Mouse (Mus musculus): ENCODE measurements around the gene Ndufa4l2. TPM values are rescaled to one million over a fixed set of nuclear protein-coding genes. Genes with fewer than 3 reads are reported as not detected.

The Ndufa4l2 gene
- polyA plus RNA-seq, 1 experiment from 2014 or later = 27.1 TPM

- Histone ChIP-seq H3K9me3 (ENCODE audit: control insufficient read depth, low read length) (no peaks in the 10 kb centered on the region), H3K9ac (ENCODE audit: low read depth, low read length) (no peak within 1 kb of the TSS), H3K4me2 (replicated peaks; ENCODE audit: low read depth, low read length) (no peak within 1 kb of the TSS), H3K4me1 (ENCODE audit: control insufficient read depth, insufficient read depth, low read length) (no peaks in the 10 kb centered on the region), H3K4me3 (ENCODE audit: low read length) (no peak within 1 kb of the TSS), H3K27ac (ENCODE audit: low read depth, low read length) (no peak within 1 kb of the TSS), H3K36me3 (ENCODE audit: control insufficient read depth, insufficient read depth, low read length) (peaks cover 36% of the 10 kb centered on the region), H3K27me3 (ENCODE audit: control insufficient read depth, insufficient read depth, low read length) (no peaks in the 10 kb centered on the region)
- 60% methylated on average over 11 of the region's 13 CpGs for WGBS
- ATAC-seq (ENCODE audit: low FRiP score, low TSS enrichment) = 0 out of 2 replicates have a peak, but pooled peaks have one; percentile 36
Observed at GRCm38 (mm10) chr10:127500894-127501893, 13.6 kb upstream of the Ndufa4l2 start, which contains the start of gene Stac3. Gene Stac3 (plus strand): TSS chr10:127501686.

- 2% methylated on average over 15 of the region's 15 CpGs for WGBS
- peaks cover 42% of the 10 kb centered on the region for H3K27me3 ChIP-seq (ENCODE audit: control insufficient read depth, insufficient read depth, low read length)
Observed at GRCm38 (mm10) chr10:127508239-127508638, 6.5 kb upstream of the Ndufa4l2 start.

GRCm38 (mm10) chr10:127509051-127509836 lies 5.5 kb upstream of the Ndufa4l2 start:
- 2% methylated on average over 33 of the region's 35 CpGs for WGBS
- Histone ChIP-seq H3K9ac (ENCODE audit: low read depth, low read length) (no peak overlapping the region), H3K9me3 (ENCODE audit: control insufficient read depth, low read length) (no peaks in the 10 kb centered on the region), H3K4me3 (ENCODE audit: low read length) (peak overlapping the region; percentile 38), H3K4me2 (replicated peaks; ENCODE audit: low read depth, low read length) (peak overlapping the region; percentile 58), H3K27ac (ENCODE audit: low read depth, low read length) (no peak overlapping the region), H3K36me3 (ENCODE audit: control insufficient read depth, insufficient read depth, low read length) (no peaks in the 10 kb centered on the region; the same call in 1 of the 2 replicates), H3K27me3 (ENCODE audit: control insufficient read depth, insufficient read depth, low read length) (peaks cover 52% of the 10 kb centered on the region), H3K4me1 (ENCODE audit: control insufficient read depth, insufficient read depth, low read length) (peaks cover 38% of the 10 kb centered on the region)
- ATAC-seq (ENCODE audit: low FRiP score, low TSS enrichment) = peak; percentile 65

More at GRCm38 (mm10) chr10:127508239-127508638, 6.5 kb upstream of the Ndufa4l2 start:
- H3K4me1 ChIP-seq (ENCODE audit: control insufficient read depth, insufficient read depth, low read length) = peaks cover 30% of the 10 kb centered on the region
- ATAC-seq (ENCODE audit: low FRiP score, low TSS enrichment) = peak; percentile 2; the same call in 1 of the 2 replicates
- H3K27ac ChIP-seq (ENCODE audit: low read depth, low read length) = no peak overlapping the region
- H3K36me3 ChIP-seq (ENCODE audit: control insufficient read depth, insufficient read depth, low read length) = no peaks in the 10 kb centered on the region; the same call in 1 of the 2 replicates
- H3K9me3 ChIP-seq (ENCODE audit: control insufficient read depth, low read length) = no peaks in the 10 kb centered on the region
- no peak overlapping the region for H3K9ac ChIP-seq (ENCODE audit: low read depth, low read length)
- H3K4me3 ChIP-seq (ENCODE audit: low read length) = no peak overlapping the region; the same call in 1 of the 2 replicates
- H3K4me2 ChIP-seq (replicated peaks; ENCODE audit: low read depth, low read length) = peak overlapping the region; percentile 58

GRCm38 (mm10) chr10:127509837-127510701 lies 4.7 kb upstream of the Ndufa4l2 start:
- H3K4me3 ChIP-seq (ENCODE audit: low read length) = peak overlapping the region; percentile 38
- H3K27me3 ChIP-seq (ENCODE audit: control insufficient read depth, insufficient read depth, low read length) = peaks cover 61% of the 10 kb centered on the region
- no peak for ATAC-seq (ENCODE audit: low FRiP score, low TSS enrichment)
- WGBS = 5% methylated on average over 17 of the region's 17 CpGs
- H3K4me1 ChIP-seq (ENCODE audit: control insufficient read depth, insufficient read depth, low read length) = peaks cover 38% of the 10 kb centered on the region
- no peaks in the 10 kb centered on the region for H3K36me3 ChIP-seq (ENCODE audit: control insufficient read depth, insufficient read depth, low read length)
- no peak overlapping the region for H3K27ac ChIP-seq (ENCODE audit: low read depth, low read length)
- peak overlapping the region; percentile 58 for H3K4me2 ChIP-seq (replicated peaks; ENCODE audit: low read depth, low read length)
- H3K9ac ChIP-seq (ENCODE audit: low read depth, low read length) = no peak overlapping the region
- no peaks in the 10 kb centered on the region for H3K9me3 ChIP-seq (ENCODE audit: control insufficient read depth, low read length)

GRCm38 (mm10) chr10:127510895-127511617 lies 3.7 kb upstream of the Ndufa4l2 start:
- no peak for ATAC-seq (ENCODE audit: low FRiP score, low TSS enrichment)
- no peaks in the 10 kb centered on the region for H3K36me3 ChIP-seq (ENCODE audit: control insufficient read depth, insufficient read depth, low read length)
- H3K4me3 ChIP-seq (ENCODE audit: low read length) = peak overlapping the region; percentile 44; the same call in 1 of the 2 replicates
- H3K9ac ChIP-seq (ENCODE audit: low read depth, low read length) = no peak overlapping the region
- no peaks in the 10 kb centered on the region for H3K9me3 ChIP-seq (ENCODE audit: control insufficient read depth, low read length)
- no peak overlapping the region for H3K27ac ChIP-seq (ENCODE audit: low read depth, low read length)
- peak overlapping the region; percentile 83 for H3K4me2 ChIP-seq (replicated peaks; ENCODE audit: low read depth, low read length)
- peaks cover 42% of the 10 kb centered on the region for H3K4me1 ChIP-seq (ENCODE audit: control insufficient read depth, insufficient read depth, low read length)
- peaks cover 70% of the 10 kb centered on the region for H3K27me3 ChIP-seq (ENCODE audit: control insufficient read depth, insufficient read depth, low read length)
- WGBS = 3% methylated on average over 11 of the region's 11 CpGs

GRCm38 (mm10) chr10:127511634-127512306 lies 3.0 kb upstream of the Ndufa4l2 start:
- Histone ChIP-seq H3K9ac (ENCODE audit: low read depth, low read length) (peak overlapping the region; percentile 35; the same call in 1 of the 2 replicates), H3K4me1 (ENCODE audit: control insufficient read depth, insufficient read depth, low read length) (peaks cover 49% of the 10 kb centered on the region), H3K27ac (ENCODE audit: low read depth, low read length) (no peak overlapping the region), H3K27me3 (ENCODE audit: control insufficient read depth, insufficient read depth, low read length) (peaks cover 71% of the 10 kb centered on the region), H3K36me3 (ENCODE audit: control insufficient read depth, insufficient read depth, low read length) (no peaks in the 10 kb centered on the region), H3K4me3 (ENCODE audit: low read length) (peak overlapping the region; percentile 44), H3K4me2 (replicated peaks; ENCODE audit: low read depth, low read length) (peak overlapping the region; percentile 83), H3K9me3 (ENCODE audit: control insufficient read depth, low read length) (no peaks in the 10 kb centered on the region)
- 0% methylated on average over 43 of the region's 46 CpGs for WGBS
- no peak for ATAC-seq (ENCODE audit: low FRiP score, low TSS enrichment)

GRCm38 (mm10) chr10:127512307-127512666 lies 2.5 kb upstream of the Ndufa4l2 start:
- Histone ChIP-seq H3K27ac (ENCODE audit: low read depth, low read length) (no peak overlapping the region), H3K27me3 (ENCODE audit: control insufficient read depth, insufficient read depth, low read length) (peaks cover 76% of the 10 kb centered on the region), H3K4me1 (ENCODE audit: control insufficient read depth, insufficient read depth, low read length) (peaks cover 54% of the 10 kb centered on the region), H3K4me3 (ENCODE audit: low read length) (peak overlapping the region; percentile 44), H3K4me2 (replicated peaks; ENCODE audit: low read depth, low read length) (peak overlapping the region; percentile 83), H3K9ac (ENCODE audit: low read depth, low read length) (peak overlapping the region; percentile 35; the same call in 1 of the 2 replicates), H3K36me3 (ENCODE audit: control insufficient read depth, insufficient read depth, low read length) (no peaks in the 10 kb centered on the region; the same call in 1 of the 2 replicates), H3K9me3 (ENCODE audit: control insufficient read depth, low read length) (no peaks in the 10 kb centered on the region)
- no peak for ATAC-seq (ENCODE audit: low FRiP score, low TSS enrichment)
- WGBS = 5% methylated on average over 7 of the region's 7 CpGs

All from kidney, embryonic 14.5 days (tissue).